In the genomic region with DNA sequence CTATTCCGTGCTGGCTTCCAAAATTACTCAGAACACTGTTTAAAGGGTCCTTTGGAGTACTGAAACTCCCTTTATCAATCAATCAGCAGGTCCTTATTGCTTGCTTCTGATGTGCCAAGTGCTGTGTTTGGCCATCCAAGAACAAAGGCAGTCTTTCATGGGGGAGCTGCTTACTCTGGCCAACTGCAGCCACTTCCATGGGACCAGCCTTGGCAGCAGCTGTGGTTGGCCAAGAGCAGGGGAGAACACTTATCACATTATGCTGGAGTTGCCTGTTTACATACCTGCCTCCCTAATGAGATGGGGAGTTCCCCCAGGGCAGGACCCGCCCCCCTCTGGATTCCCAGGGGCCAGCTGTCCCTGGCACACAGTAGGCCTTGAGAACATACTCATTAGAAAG, we compare ENCODE assay signal across 15 mouse cellular contexts.
DNase-seq lines count a peak whose midpoint lies in the region; ATAC-seq and TF ChIP-seq lines count a peak whose summit lies in the region.
"Had no signal": no experiment of that assay in that cellular context is flagged by ENCODE, and none has a peak within 500 bp of the region (broad histone marks: within the 10 kb centered on the region; RNA-seq: fewer than 3 reads in every experiment).

No protein-coding gene starts in this region.

- H3K4me2 ChIP-seq in CH12.LX (ENCODE audit: insufficient read depth, low read depth, poor library complexity, severe bottlenecking): no peak overlapping the region
- no peak overlapping the region for H3K4me2 ChIP-seq in forebrain, embryonic 16.5 days (ENCODE audit: low read length)
- H3K4me2 ChIP-seq: embryonic facial prominence, embryonic 12.5 days had no signal

- no peak for DNase-seq in frontal cortex, postnatal 25 days (ENCODE audit: low spot score in 2 of 2)
- DNase-seq in lung, adult 18-20 months: peak; percentile 10 to 30
- DNase-seq in lung, adult 2 months: no peak
- DNase-seq in CH12.LX (ENCODE audit: extremely low read depth) (no peak), MN1 (ENCODE audit: low spot score) (no peak)
- no peak for DNase-seq in spleen, adult 12 weeks (ENCODE audit: low spot score)
- DNase-seq: adrenal gland, postnatal 36 days; B cell, adult 2 months; kidney, adult 9 months; left cerebral cortex, postnatal 4 days; thymus, adult 2 months had no signal

- H3K9ac ChIP-seq in CH12.LX (ENCODE audit: insufficient read depth, low read depth): no peak overlapping the region
- no peak overlapping the region for H3K9ac ChIP-seq in forebrain, embryonic 16.5 days (replicated peaks; ENCODE audit: low read depth, low read length)
- H3K9ac ChIP-seq: embryonic facial prominence, embryonic 12.5 days had no signal

- H3K4me1 ChIP-seq in lung, adult 2 months (ENCODE audit: control insufficient read depth, insufficient read depth, low read length): no peaks in the 10 kb centered on the region
- H3K4me1 ChIP-seq in CH12.LX (ENCODE audit: control insufficient read depth in 1 of 2, insufficient read depth in 2 of 2): peaks cover 19 to 64% of the 10 kb centered on the region in 2 experiments
- no peaks in the 10 kb centered on the region; the same call in 1 of the 2 replicates for H3K4me1 ChIP-seq in forebrain, embryonic 16.5 days (replicated peaks; ENCODE audit: control insufficient read depth, insufficient read depth, low read length)

- no peak for TF ChIP-seq CTCF in lung, adult 2 months (IDR thresholded peaks at IDR 0.05; ENCODE audit: insufficient read depth, low read length)
- TF ChIP-seq CTCF in CH12.LX (conservative IDR thresholded peaks at IDR 0.05 in 1 of 2, IDR thresholded peaks at IDR 0.05 in 1 of 2; ENCODE audit: low read depth in 2 of 2, low read length in 2 of 2): no peak

- H3K36me3 ChIP-seq in CH12.LX (replicated peaks in 1 of 2; ENCODE audit: control insufficient read depth in 1 of 2, insufficient read depth in 1 of 2, low read length in 1 of 2): peaks cover 0 to 24% of the 10 kb centered on the region in 2 experiments
- no peaks in the 10 kb centered on the region for H3K36me3 ChIP-seq in forebrain, embryonic 16.5 days (ENCODE audit: control insufficient read depth, insufficient read depth)
- H3K36me3 ChIP-seq: embryonic facial prominence, embryonic 12.5 days; midbrain, embryonic 10.5 days had no signal

- H3K27ac ChIP-seq in CH12.LX (ENCODE audit: insufficient read depth, low read depth): no peak overlapping the region
- no peak overlapping the region for H3K27ac ChIP-seq in forebrain, embryonic 16.5 days (ENCODE audit: low read length)
- H3K27ac ChIP-seq: embryonic facial prominence, embryonic 12.5 days; midbrain, embryonic 10.5 days had no signal

- no peaks in the 10 kb centered on the region for H3K27me3 ChIP-seq in CH12.LX (replicated peaks)
- no peaks in the 10 kb centered on the region for H3K27me3 ChIP-seq in forebrain, embryonic 16.5 days (replicated peaks; ENCODE audit: control insufficient read depth, insufficient read depth, low read length)
- H3K27me3 ChIP-seq: embryonic facial prominence, embryonic 12.5 days had no signal

- H3K4me3 ChIP-seq in lung, adult 2 months (replicated peaks; ENCODE audit: extremely low read depth, low read depth, low read length): no peak overlapping the region
- no peak overlapping the region for H3K4me3 ChIP-seq in CH12.LX (replicated peaks in 1 of 3; ENCODE audit: low read depth in 2 of 3, low read length in 2 of 3, poor library complexity in 1 of 3)
- no peak overlapping the region for H3K4me3 ChIP-seq in forebrain, embryonic 16.5 days (replicated peaks; ENCODE audit: low read length)
- H3K4me3 ChIP-seq: embryonic facial prominence, embryonic 12.5 days; midbrain, embryonic 10.5 days had no signal

- H3K9me3 ChIP-seq in CH12.LX (replicated peaks; ENCODE audit: low read length): no peaks in the 10 kb centered on the region
- no peaks in the 10 kb centered on the region for H3K9me3 ChIP-seq in forebrain, embryonic 16.5 days (ENCODE audit: control insufficient read depth, low read length)
- H3K9me3 ChIP-seq: embryonic facial prominence, embryonic 12.5 days; midbrain, embryonic 10.5 days had no signal

- in situ Hi-C loops in CH12.LX (cut with MboI; ENCODE audit: low pct_ligation_motif_present, low pct_unique_long_range_greater_than_20kb, low sequenced_read_pairs): no loop called here

- 76% methylated on average over 2 of the region's 2 CpGs for WGBS in lung, adult 2 months
- WGBS in forebrain, embryonic 16.5 days: 49% methylated on average over 2 of the region's 2 CpGs

- no peak for TF ChIP-seq POLR2A in lung, adult 2 months (IDR thresholded peaks at IDR 0.05; ENCODE audit: borderline replicate concordance, extremely low read depth, low read depth, low read length)
- no peak for TF ChIP-seq POLR2A in CH12.LX (IDR thresholded peaks at IDR 0.05; ENCODE audit: low read depth, low read length)

- no peaks in the 10 kb centered on the region for H3K79me2 ChIP-seq in CH12.LX (replicated peaks; ENCODE audit: control insufficient read depth, extremely low read depth, insufficient read depth, poor library complexity, severe bottlenecking)

- ATAC-seq in frontal cortex, adult (ENCODE audit: low TSS enrichment): peak; percentile 53
- peak; percentile 82 for ATAC-seq in forebrain, embryonic 16.5 days

- dilution Hi-C loops in CH12.LX (cut with MboI; ENCODE audit: extremely low pct_ligation_motif_present, extremely low pct_unique_long_range_greater_than_20kb, low sequenced_read_pairs): no loop called here

- no peak for TF ChIP-seq EP300 in CH12.LX (IDR thresholded peaks at IDR 0.05; ENCODE audit: low read length)

- TF ChIP-seq RAD21 in CH12.LX (IDR thresholded peaks at IDR 0.05; ENCODE audit: low read depth, low read length): no peak

TF ChIP-seq in CH12.LX, 34 proteins besides CTCF, POLR2A, EP300 and RAD21:
- TF ChIP-seq ZKSCAN1 (IDR thresholded peaks at IDR 0.05; ENCODE audit: borderline replicate concordance, low read depth, low read length) (peak; percentile 90), KAT2A (IDR thresholded peaks at IDR 0.05; ENCODE audit: insufficient replicate concordance, low read length) (no peak)

Comparison
In these comparisons a context has a peak if more than half of its experiments do, and no peak if none do; other contexts are left out.
1. DNase-seq: peak in lung, adult 18-20 months (2 of 2); none in frontal cortex, postnatal 25 days (0 of 2), lung, adult 2 months (single experiment), CH12.LX (single experiment), spleen, adult 12 weeks (single experiment) and MN1 (single experiment).